Mouse (Mus musculus): ENCODE measurements around the gene Fbxl22.
A peak's percentile ranks its signal among the peaks of the same experiment; 100 is the strongest.

Gene Fbxl22

GRCm38 (mm10) chr9:66514256-66514770 lies at the start of gene Fbxl22:
Fbxl22 (minus strand) TSS chr9:66514593.
- DNase-seq (ENCODE audit: extremely low read depth, low read depth), result no peak

- peak; percentile 55 for DNase-seq (ENCODE audit: extremely low read depth, low read depth)
Observed at GRCm38 (mm10) chr9:66562215-66562614, 47.8 kb upstream of the Fbxl22 start.

GRCm38 (mm10) chr9:66561496-66561895 lies 47.1 kb upstream of the Fbxl22 start:
- DNase-seq (ENCODE audit: extremely low read depth, low read depth), result no peak

- peak; percentile 32 for DNase-seq (ENCODE audit: extremely low read depth, low read depth)
Observed at GRCm38 (mm10) chr9:66560728-66561127, 46.3 kb upstream of the Fbxl22 start.

- peak; percentile 47 for DNase-seq (ENCODE audit: extremely low read depth, low read depth)
Observed at GRCm38 (mm10) chr9:66560295-66560694, 45.9 kb upstream of the Fbxl22 start.

- DNase-seq (ENCODE audit: extremely low read depth, low read depth), result no peak
Observed at GRCm38 (mm10) chr9:66558971-66559370, 44.6 kb upstream of the Fbxl22 start.

GRCm38 (mm10) chr9:66542785-66543184 lies 28.4 kb upstream of the Fbxl22 start:
- DNase-seq (ENCODE audit: extremely low read depth, low read depth), result no peak

GRCm38 (mm10) chr9:66521595-66521994 lies 7.2 kb upstream of the Fbxl22 start:
- DNase-seq (ENCODE audit: extremely low read depth, low read depth), result no peak

GRCm38 (mm10) chr9:66520299-66520698 lies 5.9 kb upstream of the Fbxl22 start:
- DNase-seq (ENCODE audit: extremely low read depth, low read depth), result no peak

- DNase-seq (ENCODE audit: extremely low read depth, low read depth), result no peak
Observed at GRCm38 (mm10) chr9:66518901-66519300, 4.5 kb upstream of the Fbxl22 start.

GRCm38 (mm10) chr9:66518251-66518650 lies 3.9 kb upstream of the Fbxl22 start:
- DNase-seq (ENCODE audit: extremely low read depth, low read depth), result no peak

- no peak for DNase-seq (ENCODE audit: extremely low read depth, low read depth)
Observed at GRCm38 (mm10) chr9:66517746-66518145, 3.4 kb upstream of the Fbxl22 start.

- DNase-seq (ENCODE audit: extremely low read depth, low read depth), result no peak
Observed at GRCm38 (mm10) chr9:66516296-66516940, 2.0 kb upstream of the Fbxl22 start.

- no peak for DNase-seq (ENCODE audit: extremely low read depth, low read depth)
Observed at GRCm38 (mm10) chr9:66515680-66516210, 1.4 kb upstream of the Fbxl22 start.

- DNase-seq (ENCODE audit: extremely low read depth, low read depth), result no peak
Observed at GRCm38 (mm10) chr9:66515115-66515514, 722 bp upstream of the Fbxl22 start.

- DNase-seq (ENCODE audit: extremely low read depth, low read depth), result no peak
Observed at GRCm38 (mm10) chr9:66513661-66514255, 635 bp downstream of the Fbxl22 start.

- no peak for DNase-seq (ENCODE audit: extremely low read depth, low read depth)
Observed at GRCm38 (mm10) chr9:66513150-66513549, 1.2 kb downstream of the Fbxl22 start.

- peak; percentile 79 for DNase-seq (ENCODE audit: extremely low read depth, low read depth)
Observed at GRCm38 (mm10) chr9:66512351-66512671, 2.1 kb downstream of the Fbxl22 start.

GRCm38 (mm10) chr9:66511580-66512350 lies 2.6 kb downstream of the Fbxl22 start:
- peak; percentile 80 for DNase-seq (ENCODE audit: extremely low read depth, low read depth)

- no peak for DNase-seq (ENCODE audit: extremely low read depth, low read depth)
Observed at GRCm38 (mm10) chr9:66510944-66511343, 3.4 kb downstream of the Fbxl22 start.

- DNase-seq (ENCODE audit: extremely low read depth, low read depth), result no peak
Observed at GRCm38 (mm10) chr9:66510351-66510841, 4.0 kb downstream of the Fbxl22 start.

- no peak for DNase-seq (ENCODE audit: extremely low read depth, low read depth)
Observed at GRCm38 (mm10) chr9:66508890-66509399, 5.4 kb downstream of the Fbxl22 start.

Measured in MEL-GATA-1-ER (cell line).